3 mouse cellular contexts compared by ENCODE assay signal in the genomic region with DNA sequence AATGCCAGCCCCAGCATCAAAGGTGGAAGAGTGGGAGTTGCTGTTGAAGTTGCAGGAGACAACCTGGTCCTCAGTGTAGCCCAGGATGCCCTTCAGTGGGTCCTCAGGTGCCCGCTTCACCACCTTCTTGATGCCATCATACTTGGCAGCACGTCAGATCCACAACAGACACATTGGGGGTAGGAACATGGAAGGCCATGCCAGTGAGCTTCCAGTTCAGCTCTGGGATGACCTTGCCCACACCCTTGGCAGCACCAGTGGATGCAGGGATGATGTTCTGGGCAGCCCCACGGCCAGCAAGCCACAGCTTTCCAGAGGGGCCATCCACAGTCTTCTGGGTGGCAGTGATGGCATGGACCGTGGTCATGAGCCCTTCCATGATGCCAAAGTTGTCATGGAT. TPM values are rescaled to one million over a fixed set of nuclear protein-coding genes. Genes with fewer than 3 reads are reported as not detected.
A peak's percentile ranks its signal among the peaks of the same experiment; 100 is the strongest.
DNase-seq lines count a peak whose midpoint lies in the region; TF ChIP-seq lines count a peak whose summit lies in the region.
"Not testable (repeated sequence)": the region's sequence is repeated elsewhere in the genome, so short reads cannot be mapped to it uniquely, and the experiment has no call there.

No protein-coding gene starts in this region.

- peaks cover 54% of the 10 kb centered on the region for H3K4me1 ChIP-seq in heart, embryonic 10.5 days

- H3K27ac ChIP-seq in heart, embryonic 10.5 days, result not testable (repeated sequence)
- peak overlapping the region; percentile 11; the same call in 1 of the 2 replicates for H3K27ac ChIP-seq in layer of hippocampus, adult 2 months

- H3K9me3 ChIP-seq in heart, embryonic 10.5 days, result not testable (repeated sequence)

- 94% methylated on average over 4 of the region's 4 CpGs for WGBS in heart, embryonic 10.5 days

- H3K36me3 ChIP-seq in heart, embryonic 10.5 days, result not testable (repeated sequence)

- not testable (repeated sequence) for TF ChIP-seq CTCF in layer of hippocampus, adult 2 months (conservative IDR thresholded peaks at IDR 0.05)

- peak; percentile 83 for DNase-seq in heart, adult 11 months
- DNase-seq in heart, embryonic 10.5 days (ENCODE audit: low spot score), result peak; percentile 53
- DNase-seq in layer of hippocampus, adult 2 months (ENCODE audit: low spot score in 2 of 2), result not testable (repeated sequence)

- H3K4me3 ChIP-seq in heart, embryonic 10.5 days; layer of hippocampus, adult 2 months: not testable (repeated sequence)

- H3K27me3 ChIP-seq in heart, embryonic 10.5 days (ENCODE audit: insufficient read depth, poor library complexity, severe bottlenecking), result not testable (repeated sequence)

RNA-seq across cellular contexts. Expression of a gene that starts 15.5 kb away (rescaled TPM):
- 11.5 and 20.1 TPM in 2 replicates for polyA plus RNA-seq in heart, embryonic 10.5 days (2016; fragmentation: Nextera tagmentation; extraction: Ambion mirVana)
- 10 to 100 TPM; 64.9 to 69.3 TPM for total RNA-seq in layer of hippocampus, adult 2 months (2021)
